Mouse (Mus musculus): ENCODE data around the gene Ccdc6. TPM values are rescaled to one million over a fixed set of nuclear protein-coding genes. Genes with fewer than 3 reads are reported as not detected.

Gene Ccdc6
- total and polyA plus RNA-seq, 3 experiments, result 25.4 to 143 (median 42.0) TPM

Other genes with a start within 250 kb of the Ccdc6 start
- not detected in 2 replicates for gene Mrln, start 107.5 kb downstream of the Ccdc6 start, total RNA-seq (2012; rRNA removed)
- gene Mrln, start 107.5 kb downstream of the Ccdc6 start, polyA plus RNA-seq (2012; ENCODE audit: insufficient read depth in 1 of 2, insufficient read length in 2 of 2, low read depth in 1 of 2, low replicate concordance in 2 of 2, missing spikeins in 1 of 2), result not detected
- gene Slc16a9, start 148.0 kb downstream of the Ccdc6 start, total RNA-seq (2012; rRNA removed), result not detected in 2 replicates
- gene Slc16a9, start 148.0 kb downstream of the Ccdc6 start, polyA plus RNA-seq (2012; ENCODE audit: insufficient read depth in 1 of 2, insufficient read length in 2 of 2, low read depth in 1 of 2, low replicate concordance in 2 of 2, missing spikeins in 1 of 2), result not detected